Comparison of ENCODE assay signal across 8 mouse cellular contexts in genomic region chr3:9605784-9606706, GRCm38 (mm10). TPM values are rescaled to one million over a fixed set of nuclear protein-coding genes. Genes with fewer than 3 reads are reported as not detected.
DNase-seq lines count a peak whose midpoint lies in the region; ATAC-seq and TF ChIP-seq lines count a peak whose summit lies in the region.
"Had no signal": no experiment of that assay in that cellular context is flagged by ENCODE, and none has a peak within 500 bp of the region (broad histone marks: within the 10 kb centered on the region; RNA-seq: fewer than 3 reads in every experiment).

No protein-coding gene starts in this region.

- 0 out of 2 replicates have a peak overlapping the region, but pooled peaks have one; percentile 0 for H3K9ac ChIP-seq in neural tube, embryonic 11.5 days (ENCODE audit: low read length)
- H3K9ac ChIP-seq in limb, embryonic 14.5 days (ENCODE audit: low read depth, low read length, severe bottlenecking) = 0 out of 2 replicates have a peak overlapping the region, but pooled peaks have one; percentile 28

- 19% methylated on average over 11 of the region's 11 CpGs for WGBS in neural tube, embryonic 11.5 days
- WGBS in hindbrain, embryonic 10.5 days = 19% methylated on average over 11 of the region's 11 CpGs
- WGBS in limb, embryonic 14.5 days = 35% methylated on average over 11 of the region's 11 CpGs

- TF ChIP-seq POLR2A in limb, embryonic 14.5 days (IDR thresholded peaks at IDR 0.05; ENCODE audit: borderline replicate concordance, extremely low read depth, insufficient read depth, insufficient read length) = no peak

- no peak overlapping the region for H3K27ac ChIP-seq in neural tube, embryonic 11.5 days (ENCODE audit: low read depth, low read length)
- peak overlapping the region; percentile 57 for H3K27ac ChIP-seq in hindbrain, embryonic 10.5 days
- H3K27ac ChIP-seq in limb, embryonic 14.5 days (replicated peaks; ENCODE audit: low read depth, low read length) = no peak overlapping the region

- no peaks in the 10 kb centered on the region for H3K36me3 ChIP-seq in neural tube, embryonic 11.5 days (ENCODE audit: control insufficient read depth, insufficient read depth, low read length)
- H3K36me3 ChIP-seq in hindbrain, embryonic 10.5 days = no peaks in the 10 kb centered on the region
- H3K36me3 ChIP-seq in limb, embryonic 14.5 days (ENCODE audit: control insufficient read depth, insufficient read depth, low read length) = no peaks in the 10 kb centered on the region

- no peak overlapping the region for H3K4me3 ChIP-seq in neural tube, embryonic 11.5 days (ENCODE audit: low read depth, low read length)
- no peak overlapping the region for H3K4me3 ChIP-seq in hindbrain, embryonic 10.5 days
- no peak overlapping the region for H3K4me3 ChIP-seq in limb, embryonic 14.5 days (replicated peaks; ENCODE audit: low read length)

- no peaks in the 10 kb centered on the region for H3K9me3 ChIP-seq in neural tube, embryonic 11.5 days (ENCODE audit: control insufficient read depth, low read length)
- H3K9me3 ChIP-seq in hindbrain, embryonic 10.5 days = no peaks in the 10 kb centered on the region
- H3K9me3 ChIP-seq in limb, embryonic 14.5 days (ENCODE audit: control insufficient read depth, low read length) = no peaks in the 10 kb centered on the region

- H3K4me2 ChIP-seq in neural tube, embryonic 11.5 days (ENCODE audit: low read depth) = no peak overlapping the region
- no peak overlapping the region for H3K4me2 ChIP-seq in limb, embryonic 14.5 days (replicated peaks; ENCODE audit: low read depth, low read length, severe bottlenecking)

- no peak for ATAC-seq in neural tube, embryonic 11.5 days (ENCODE audit: insufficient read depth, low FRiP score, low TSS enrichment)
- ATAC-seq in limb, embryonic 14.5 days (ENCODE audit: low FRiP score, low read depth) = no peak

- peaks cover 20% of the 10 kb centered on the region for H3K4me1 ChIP-seq in neural tube, embryonic 11.5 days (ENCODE audit: control insufficient read depth, insufficient read depth, low read length)
- peaks cover 36% of the 10 kb centered on the region for H3K4me1 ChIP-seq in hindbrain, embryonic 10.5 days (replicated peaks)
- peaks cover 27% of the 10 kb centered on the region; the same call in 1 of the 2 replicates for H3K4me1 ChIP-seq in limb, embryonic 14.5 days (ENCODE audit: control insufficient read depth, insufficient read depth, low read length)

- DNase-seq in neural tube, embryonic 11.5 days (ENCODE audit: low spot score) = no peak
- DNase-seq in neural tube, embryonic 10.5 days (ENCODE audit: extremely low spot score, low spot score) = no peak
- DNase-seq in hindbrain, embryonic 10.5 days (ENCODE audit: low spot score) = no peak
- DNase-seq in limb, embryonic 14.5 days (ENCODE audit: low spot score) = no peak
- peak; percentile 23 for DNase-seq in retina, postnatal 1 day
- DNase-seq in right cerebral cortex, postnatal 14 days = no peak
- no peak for DNase-seq in T-cell, adult 2 months (ENCODE audit: low spot score)
- DNase-seq: liver had no signal

- H3K27me3 ChIP-seq in neural tube, embryonic 11.5 days (ENCODE audit: control insufficient read depth, insufficient read depth, low read length) = no peaks in the 10 kb centered on the region
- H3K27me3 ChIP-seq in hindbrain, embryonic 10.5 days (ENCODE audit: insufficient read depth, poor library complexity, severe bottlenecking) = no peaks in the 10 kb centered on the region
- no peaks in the 10 kb centered on the region for H3K27me3 ChIP-seq in limb, embryonic 14.5 days (ENCODE audit: control insufficient read depth, insufficient read depth, low read length)

RNA-seq across cellular contexts. Expression of gene Zfp704, which starts 3.8 kb away (rescaled TPM):
- polyA plus RNA-seq in neural tube, embryonic 11.5 days (2014; fragmentation: Nextera tagmentation; extraction: Ambion mirVana) = 5.8 and 6.3 TPM in 2 replicates
- polyA plus RNA-seq in hindbrain, embryonic 10.5 days (2016; fragmentation: Nextera tagmentation; extraction: Ambion mirVana) = 4.2 and 6.6 TPM in 2 replicates
- 13.4 and 13.8 TPM in 2 replicates for polyA plus RNA-seq in limb, embryonic 14.5 days (2012; rRNA removed)
- polyA plus RNA-seq in limb, embryonic 14.5 days (2014; fragmentation: Nextera tagmentation; extraction: Ambion mirVana) = 13.4 and 14.3 TPM in 2 replicates
